Mouse (Mus musculus): ENCODE measurements around the gene Plekhg2. TPM values are rescaled to one million over a fixed set of nuclear protein-coding genes. Genes with fewer than 3 reads are reported as not detected.

Plekhg2 gene
- polyA plus RNA-seq, 1 experiment from 2014 or later: 38.8 TPM

DNA sequence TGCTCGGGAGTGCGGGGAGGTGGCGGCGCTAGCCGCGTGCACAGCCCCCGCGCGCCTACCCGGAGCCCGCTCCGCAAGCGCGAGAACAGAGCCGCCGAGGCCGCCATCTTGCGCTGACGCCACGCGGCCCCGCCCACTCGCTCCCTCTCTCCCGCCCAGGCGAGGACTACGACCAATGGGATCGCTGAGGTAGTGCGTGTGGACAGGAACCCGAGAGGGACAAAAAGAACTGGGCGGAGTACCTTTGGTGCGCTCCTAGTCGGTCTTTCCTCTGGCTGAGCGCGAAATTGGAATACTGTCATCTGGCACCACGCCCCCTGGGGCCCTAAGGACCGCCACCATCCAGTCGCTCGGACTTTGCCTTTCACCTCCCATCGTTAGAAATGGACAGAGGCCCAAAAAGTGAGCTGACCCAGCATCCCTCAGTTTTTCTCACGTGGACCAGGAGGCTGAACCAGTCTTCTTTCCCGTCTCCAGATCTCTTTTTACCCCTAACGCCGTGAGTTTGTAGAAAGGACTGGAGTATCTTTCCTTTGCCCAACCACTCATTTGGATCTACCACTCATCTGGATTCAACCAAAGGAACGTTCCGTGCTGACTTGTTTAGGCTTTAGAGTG lies 60.4 kb downstream of the Plekhg2 start, which contains the start of gene Timm50:
TSS of gene Timm50 (minus strand) at position 147 of the 618 bp plus-strand sequence.
- Histone ChIP-seq H3K9me3 (replicated peaks; ENCODE audit: control insufficient read depth, low read length) (no peaks in the 10 kb centered on the region), H3K27me3 (ENCODE audit: control insufficient read depth, insufficient read depth, low read length) (no peaks in the 10 kb centered on the region), H3K36me3 (replicated peaks; ENCODE audit: control insufficient read depth, insufficient read depth, low read depth, low read length) (peaks cover 16% of the 10 kb centered on the region), H3K4me3 (ENCODE audit: low read depth, low read length) (peak within 1 kb of the TSS; percentile 84), H3K9ac (replicated peaks; ENCODE audit: low read length) (peak within 1 kb of the TSS; percentile 90), H3K4me2 (ENCODE audit: low read depth, low read length) (peak within 1 kb of the TSS; percentile 70), H3K27ac (replicated peaks; ENCODE audit: low read depth, low read length) (no peak within 1 kb of the TSS), H3K4me1 (ENCODE audit: control insufficient read depth, insufficient read depth, low read length) (peaks cover 4% of the 10 kb centered on the region; the same call in 1 of the 2 replicates)
- peak; percentile 98 for DNase-seq (ENCODE audit: low spot score)
- 2% methylated on average over 41 of the region's 45 CpGs for WGBS
- ATAC-seq (replicated peaks; ENCODE audit: insufficient number of reproducible peaks, low FRiP score, low TSS enrichment, low read depth): peak; percentile 95

DNA sequence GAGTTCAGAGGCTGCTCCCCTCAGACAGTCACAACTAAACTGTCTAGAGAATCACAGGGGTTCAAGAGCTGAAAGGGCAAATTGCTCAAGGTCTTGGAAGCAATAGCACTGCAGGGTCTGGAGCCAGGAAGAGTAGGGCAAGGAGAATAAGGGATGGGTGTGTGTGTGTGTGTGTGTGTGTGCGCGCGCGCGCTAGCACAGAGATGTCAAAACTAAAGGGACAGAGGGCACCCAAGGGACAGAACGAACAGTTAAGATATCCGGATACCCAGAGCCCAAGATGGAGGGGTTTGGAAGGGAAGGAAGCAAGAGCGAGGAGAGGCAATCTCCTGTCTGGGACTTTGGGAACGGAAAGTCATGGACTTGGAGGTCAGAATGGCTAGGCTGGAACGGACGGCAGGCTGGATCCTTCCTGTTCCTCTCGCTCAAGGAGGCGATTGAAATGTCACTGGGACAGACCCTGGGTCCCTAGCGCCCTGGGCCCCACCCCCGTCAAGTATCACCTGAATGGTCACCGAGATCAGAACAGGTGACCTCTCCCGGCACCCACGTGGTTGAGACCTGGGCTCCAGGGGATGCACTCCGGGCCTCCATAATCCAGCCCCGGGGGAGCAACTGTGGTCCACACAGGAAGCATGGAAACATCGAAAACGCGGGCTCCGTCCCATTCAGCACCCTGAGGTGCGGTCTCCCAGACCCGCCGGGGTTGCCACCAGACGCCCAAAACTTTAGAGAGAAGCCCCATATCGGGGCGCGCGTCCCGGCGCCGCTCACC lies 61.1 kb downstream of the Plekhg2 start:
- Histone ChIP-seq H3K4me3 (ENCODE audit: low read depth, low read length) (peak overlapping the region; percentile 84), H3K27ac (replicated peaks; ENCODE audit: low read depth, low read length) (no peak overlapping the region), H3K36me3 (replicated peaks; ENCODE audit: control insufficient read depth, insufficient read depth, low read depth, low read length) (peaks cover 10% of the 10 kb centered on the region), H3K27me3 (ENCODE audit: control insufficient read depth, insufficient read depth, low read length) (no peaks in the 10 kb centered on the region), H3K4me2 (ENCODE audit: low read depth, low read length) (peak overlapping the region; percentile 70), H3K9me3 (replicated peaks; ENCODE audit: control insufficient read depth, low read length) (no peaks in the 10 kb centered on the region), H3K9ac (replicated peaks; ENCODE audit: low read length) (peak overlapping the region; percentile 90), H3K4me1 (ENCODE audit: control insufficient read depth, insufficient read depth, low read length) (peaks cover 4% of the 10 kb centered on the region; the same call in 1 of the 2 replicates)
- ATAC-seq (replicated peaks; ENCODE audit: insufficient number of reproducible peaks, low FRiP score, low TSS enrichment, low read depth): peak; percentile 2; the same call in 1 of the 2 replicates
- whole genome bisulfite sequencing: 7% methylated on average over 34 of the region's 35 CpGs
- peak; percentile 28 for DNase-seq (ENCODE audit: low spot score)

DNA sequence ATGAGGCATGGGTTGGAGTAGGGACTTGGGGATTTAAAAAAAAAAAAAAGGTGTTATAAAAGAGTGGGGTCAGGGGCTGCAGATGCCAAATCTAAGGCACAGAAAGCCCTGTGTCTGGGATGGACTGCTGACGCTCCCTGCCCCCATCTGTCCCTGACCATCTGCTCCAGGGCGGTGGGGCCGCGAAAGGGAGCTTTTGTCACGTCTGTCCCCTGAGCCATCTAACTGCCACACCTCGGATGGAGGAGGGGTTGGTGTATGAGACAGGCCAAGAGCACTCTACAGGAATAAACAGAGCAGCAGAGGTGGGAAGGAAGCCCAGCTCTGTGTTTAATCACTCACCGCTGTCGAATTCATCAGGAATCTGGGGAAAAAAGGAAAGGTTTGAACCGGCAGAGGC lies 62.7 kb downstream of the Plekhg2 start:
- ATAC-seq (replicated peaks; ENCODE audit: insufficient number of reproducible peaks, low FRiP score, low TSS enrichment, low read depth): no peak
- H3K27ac ChIP-seq (replicated peaks; ENCODE audit: low read depth, low read length): no peak overlapping the region
- no peaks in the 10 kb centered on the region for H3K9me3 ChIP-seq (replicated peaks; ENCODE audit: control insufficient read depth, low read length)
- H3K4me3 ChIP-seq (ENCODE audit: low read depth, low read length): no peak overlapping the region
- H3K27me3 ChIP-seq (ENCODE audit: control insufficient read depth, insufficient read depth, low read length): no peaks in the 10 kb centered on the region
- peaks cover 4% of the 10 kb centered on the region; the same call in 1 of the 2 replicates for H3K4me1 ChIP-seq (ENCODE audit: control insufficient read depth, insufficient read depth, low read length)
- DNase-seq (ENCODE audit: low spot score): no peak
- H3K9ac ChIP-seq (replicated peaks; ENCODE audit: low read length): no peak overlapping the region
- H3K36me3 ChIP-seq (replicated peaks; ENCODE audit: control insufficient read depth, insufficient read depth, low read depth, low read length): peaks cover 9% of the 10 kb centered on the region
- 56% methylated on average over 9 of the region's 9 CpGs for WGBS
- H3K4me2 ChIP-seq (ENCODE audit: low read depth, low read length): no peak overlapping the region

Other genes starting within 250 kb of the Plekhg2 start
- gene 9530053A07Rik, start 243.1 kb downstream of the Plekhg2 start, polyA plus RNA-seq (2014; fragmentation: Nextera tagmentation; extraction: Ambion mirVana): 0.06 TPM in 1 of 2 replicates, not detected in the other
- 40.5 and 46.6 TPM in 2 replicates for gene Fbl, start 202.9 kb downstream of the Plekhg2 start, polyA plus RNA-seq (2014; fragmentation: Nextera tagmentation; extraction: Ambion mirVana)
- 14.1 and 14.3 TPM in 2 replicates for gene Dyrk1b, start 193.1 kb downstream of the Plekhg2 start, polyA plus RNA-seq (2014; fragmentation: Nextera tagmentation; extraction: Ambion mirVana)
- gene Eid2, start 104.7 kb downstream of the Plekhg2 start, polyA plus RNA-seq (2014; fragmentation: Nextera tagmentation; extraction: Ambion mirVana): 10.4 and 19.9 TPM in 2 replicates
- gene Eid2b, start 94.9 kb downstream of the Plekhg2 start, polyA plus RNA-seq (2014; fragmentation: Nextera tagmentation; extraction: Ambion mirVana): 13.7 and 17.5 TPM in 2 replicates
- not detected in 2 replicates for gene Selenov, start 81.4 kb downstream of the Plekhg2 start, polyA plus RNA-seq (2014; fragmentation: Nextera tagmentation; extraction: Ambion mirVana)
- gene Dll3, start 70.4 kb downstream of the Plekhg2 start, polyA plus RNA-seq (2014; fragmentation: Nextera tagmentation; extraction: Ambion mirVana): 9.9 and 11.8 TPM in 2 replicates
- gene Timm50, start 60.5 kb downstream of the Plekhg2 start, polyA plus RNA-seq (2014; fragmentation: Nextera tagmentation; extraction: Ambion mirVana): 172 and 177 TPM in 2 replicates
- gene Supt5, start 33.9 kb downstream of the Plekhg2 start, polyA plus RNA-seq (2014; fragmentation: Nextera tagmentation; extraction: Ambion mirVana): 72.3 and 73.9 TPM in 2 replicates
- 988 and 991 TPM in 2 replicates for gene Rps16, start 21.9 kb downstream of the Plekhg2 start, polyA plus RNA-seq (2014; fragmentation: Nextera tagmentation; extraction: Ambion mirVana)
- gene Zfp36, start 7.7 kb upstream of the Plekhg2 start, polyA plus RNA-seq (2014; fragmentation: Nextera tagmentation; extraction: Ambion mirVana): 4.7 and 5.5 TPM in 2 replicates
- 50.1 and 50.6 TPM in 2 replicates for gene Med29, start 20.1 kb upstream of the Plekhg2 start, polyA plus RNA-seq (2014; fragmentation: Nextera tagmentation; extraction: Ambion mirVana)
- gene Paf1, start 20.4 kb upstream of the Plekhg2 start, polyA plus RNA-seq (2014; fragmentation: Nextera tagmentation; extraction: Ambion mirVana): 80.0 and 81.4 TPM in 2 replicates
- gene Gmfg, start 64.8 kb upstream of the Plekhg2 start, polyA plus RNA-seq (2014; fragmentation: Nextera tagmentation; extraction: Ambion mirVana): 8.3 and 8.9 TPM in 2 replicates
- 4.4 and 5.7 TPM in 2 replicates for gene Lrfn1, start 79.4 kb upstream of the Plekhg2 start, polyA plus RNA-seq (2014; fragmentation: Nextera tagmentation; extraction: Ambion mirVana)
- not detected in 2 replicates for gene Ifnl2, start 137.9 kb upstream of the Plekhg2 start, polyA plus RNA-seq (2014; fragmentation: Nextera tagmentation; extraction: Ambion mirVana)
- gene Ifnl3, start 150.2 kb upstream of the Plekhg2 start, polyA plus RNA-seq (2014; fragmentation: Nextera tagmentation; extraction: Ambion mirVana): not detected in 2 replicates
- gene Sycn, start 168.3 kb upstream of the Plekhg2 start, polyA plus RNA-seq (2014; fragmentation: Nextera tagmentation; extraction: Ambion mirVana): not detected in 2 replicates
- not detected in 2 replicates for gene Nccrp1, start 174.7 kb upstream of the Plekhg2 start, polyA plus RNA-seq (2014; fragmentation: Nextera tagmentation; extraction: Ambion mirVana)
- gene Samd4b, start 225.5 kb upstream of the Plekhg2 start, polyA plus RNA-seq (2014; fragmentation: Nextera tagmentation; extraction: Ambion mirVana): 29.4 and 30.9 TPM in 2 replicates
- gene Pak4, start 225.6 kb upstream of the Plekhg2 start, polyA plus RNA-seq (2014; fragmentation: Nextera tagmentation; extraction: Ambion mirVana): 25.6 and 28.6 TPM in 2 replicates